Mouse (Mus musculus): ENCODE results near the gene Rpap3. TPM values are rescaled to one million over a fixed set of nuclear protein-coding genes. Genes with fewer than 3 reads are reported as not detected.
A peak's percentile ranks its signal among the peaks of the same experiment; 100 is the strongest.

Rpap3 gene
- polyA plus RNA-seq, 1 experiment from 2014 or later = 25.4 TPM

GRCm38 (mm10) chr15:97728394-97728793 is 22.8 kb upstream of the Rpap3 start:
- 88% methylated on average over 11 of the region's 11 CpGs for WGBS
- Histone ChIP-seq H3K9me3 (ENCODE audit: control insufficient read depth, low read length) (0 out of 2 replicates have a peak, but pooled peaks cover 3% of the 10 kb centered on the region), H3K9ac (ENCODE audit: low read depth, low read length) (no peak overlapping the region), H3K27ac (replicated peaks; ENCODE audit: low read depth, low read length) (no peak overlapping the region), H3K36me3 (ENCODE audit: control insufficient read depth, insufficient read depth, low read length) (no peaks in the 10 kb centered on the region), H3K4me3 (ENCODE audit: low read depth, low read length) (no peak overlapping the region), H3K4me2 (ENCODE audit: low read depth, low read length) (no peak overlapping the region), H3K4me1 (ENCODE audit: control insufficient read depth, insufficient read depth, low read length) (no peaks in the 10 kb centered on the region), H3K27me3 (replicated peaks; ENCODE audit: control insufficient read depth, insufficient read depth, low read length) (no peaks in the 10 kb centered on the region)
- DNase-seq (ENCODE audit: low spot score) = no peak
- no peak for ATAC-seq (ENCODE audit: low read depth)

DNA sequence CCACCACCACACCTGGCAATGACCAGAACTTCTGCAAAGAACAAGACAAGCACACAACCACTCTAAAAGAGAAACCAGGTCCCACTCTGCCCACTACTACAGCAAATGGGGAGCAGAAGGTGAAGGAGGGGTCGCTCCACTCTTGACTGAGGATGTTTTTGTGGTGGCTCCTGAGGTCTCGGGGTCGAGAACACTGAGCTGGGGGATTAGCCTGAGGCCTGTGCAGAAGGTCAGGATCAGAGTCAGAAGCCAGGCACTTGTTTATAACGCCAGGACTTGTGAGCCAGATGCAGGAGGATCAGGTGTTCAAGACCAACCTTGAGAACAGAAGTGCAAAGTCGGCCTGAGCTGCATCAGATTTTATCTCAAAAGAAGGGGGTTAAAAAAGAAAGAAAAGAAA is 21.9 kb upstream of the Rpap3 start:
- no peak overlapping the region for H3K27ac ChIP-seq (replicated peaks; ENCODE audit: low read depth, low read length)
- no peak overlapping the region for H3K9ac ChIP-seq (ENCODE audit: low read depth, low read length)
- no peak overlapping the region for H3K4me3 ChIP-seq (ENCODE audit: low read depth, low read length)
- ATAC-seq (ENCODE audit: low read depth) (no peak), DNase-seq (ENCODE audit: low spot score) (no peak)
- 0 out of 2 replicates have a peak, but pooled peaks cover 3% of the 10 kb centered on the region for H3K9me3 ChIP-seq (ENCODE audit: control insufficient read depth, low read length)
- no peaks in the 10 kb centered on the region for H3K36me3 ChIP-seq (ENCODE audit: control insufficient read depth, insufficient read depth, low read length)
- H3K27me3 ChIP-seq (replicated peaks; ENCODE audit: control insufficient read depth, insufficient read depth, low read length) = no peaks in the 10 kb centered on the region
- H3K4me2 ChIP-seq (ENCODE audit: low read depth, low read length) = no peak overlapping the region
- no peaks in the 10 kb centered on the region for H3K4me1 ChIP-seq (ENCODE audit: control insufficient read depth, insufficient read depth, low read length)
- 59% methylated on average over 5 of the region's 5 CpGs for WGBS

DNA sequence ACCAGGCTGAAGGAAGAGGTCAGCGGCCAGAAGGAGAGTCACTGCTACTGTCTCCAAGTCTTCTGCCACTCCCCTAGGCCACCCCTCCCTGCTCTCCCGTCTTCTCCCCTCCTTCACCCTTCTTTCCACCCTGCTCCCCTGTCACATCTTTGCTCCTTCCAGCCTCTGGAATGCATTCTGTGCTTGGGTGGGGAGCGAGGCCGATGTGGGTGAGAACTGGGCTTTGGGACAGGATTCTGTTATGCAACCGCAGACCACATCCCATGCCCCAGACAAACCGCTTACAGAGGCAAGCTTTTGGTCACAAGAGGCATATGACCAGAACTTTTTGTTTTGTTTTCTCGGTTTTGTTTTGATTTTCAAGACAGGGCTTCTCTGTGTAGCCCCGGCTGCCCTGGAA is 21.4 kb upstream of the Rpap3 start:
- Histone ChIP-seq H3K9me3 (ENCODE audit: control insufficient read depth, low read length) (no peaks in the 10 kb centered on the region), H3K4me1 (ENCODE audit: control insufficient read depth, insufficient read depth, low read length) (no peaks in the 10 kb centered on the region), H3K27ac (replicated peaks; ENCODE audit: low read depth, low read length) (no peak overlapping the region), H3K4me3 (ENCODE audit: low read depth, low read length) (no peak overlapping the region), H3K9ac (ENCODE audit: low read depth, low read length) (no peak overlapping the region), H3K36me3 (ENCODE audit: control insufficient read depth, insufficient read depth, low read length) (no peaks in the 10 kb centered on the region), H3K27me3 (replicated peaks; ENCODE audit: control insufficient read depth, insufficient read depth, low read length) (no peaks in the 10 kb centered on the region), H3K4me2 (ENCODE audit: low read depth, low read length) (no peak overlapping the region)
- WGBS = 59% methylated on average over 8 of the region's 8 CpGs
- ATAC-seq (ENCODE audit: low read depth) (no peak), DNase-seq (ENCODE audit: low spot score) (no peak)

DNA sequence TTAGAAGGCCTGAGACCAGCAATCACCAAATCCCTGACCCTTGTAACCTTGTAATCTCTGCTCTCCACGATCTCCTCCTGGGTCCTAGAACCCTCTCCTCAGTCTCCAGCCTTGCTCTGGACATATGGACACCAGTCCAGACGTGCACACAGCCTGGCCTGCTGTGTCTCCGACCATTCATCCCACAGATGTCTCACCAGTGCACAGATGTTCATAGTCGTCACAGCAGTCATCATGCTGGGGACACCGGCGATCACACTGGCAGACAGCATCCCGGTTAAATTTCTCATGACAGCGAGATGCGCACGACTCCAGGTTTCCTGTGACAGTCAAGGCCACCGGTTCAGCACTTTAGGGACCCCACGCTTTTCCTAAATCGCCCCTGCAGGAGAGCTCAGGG is 20.7 kb upstream of the Rpap3 start:
- DNase-seq (ENCODE audit: low spot score) (no peak), ATAC-seq (ENCODE audit: low read depth) (no peak)
- no peak overlapping the region for H3K4me3 ChIP-seq (ENCODE audit: low read depth, low read length)
- no peak overlapping the region for H3K9ac ChIP-seq (ENCODE audit: low read depth, low read length)
- no peak overlapping the region for H3K27ac ChIP-seq (replicated peaks; ENCODE audit: low read depth, low read length)
- H3K4me2 ChIP-seq (ENCODE audit: low read depth, low read length) = no peak overlapping the region
- no peaks in the 10 kb centered on the region for H3K4me1 ChIP-seq (ENCODE audit: control insufficient read depth, insufficient read depth, low read length)
- H3K36me3 ChIP-seq (ENCODE audit: control insufficient read depth, insufficient read depth, low read length) = no peaks in the 10 kb centered on the region
- WGBS = 65% methylated on average over 13 of the region's 13 CpGs
- H3K27me3 ChIP-seq (replicated peaks; ENCODE audit: control insufficient read depth, insufficient read depth, low read length) = no peaks in the 10 kb centered on the region
- H3K9me3 ChIP-seq (ENCODE audit: control insufficient read depth, low read length) = no peaks in the 10 kb centered on the region

DNA sequence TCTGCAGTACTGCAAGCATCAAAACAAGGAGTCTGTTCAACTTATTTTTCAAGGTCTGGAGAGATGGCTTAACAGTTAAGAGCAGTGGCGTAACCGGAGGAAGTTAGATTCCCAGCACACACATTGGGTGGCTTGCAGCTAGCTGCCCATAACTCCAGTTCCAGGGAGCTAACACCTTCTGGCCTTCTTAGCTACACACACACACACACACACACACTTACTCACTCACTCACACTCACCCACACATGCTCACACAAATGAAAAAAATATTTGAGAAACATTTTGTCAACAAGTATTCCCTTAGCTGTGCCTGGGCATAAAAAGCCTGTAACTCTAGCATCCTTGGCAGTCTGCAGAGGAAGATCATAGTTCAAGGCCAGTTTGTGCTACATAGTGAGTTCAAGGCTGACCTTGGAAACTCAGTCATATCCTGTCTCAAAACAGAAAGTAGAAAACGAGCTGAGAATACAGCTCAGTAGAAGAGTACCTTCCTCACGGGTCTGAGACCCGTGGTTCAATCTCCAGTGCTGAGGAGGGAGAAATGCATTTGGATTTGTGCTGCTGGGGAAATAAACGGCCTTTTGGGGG is 19.7 kb upstream of the Rpap3 start:
- H3K9ac ChIP-seq (ENCODE audit: low read depth, low read length) = no peak overlapping the region
- no peaks in the 10 kb centered on the region for H3K27me3 ChIP-seq (replicated peaks; ENCODE audit: control insufficient read depth, insufficient read depth, low read length)
- no peak overlapping the region for H3K4me2 ChIP-seq (ENCODE audit: low read depth, low read length)
- H3K9me3 ChIP-seq (ENCODE audit: control insufficient read depth, low read length) = no peaks in the 10 kb centered on the region
- no peak overlapping the region for H3K4me3 ChIP-seq (ENCODE audit: low read depth, low read length)
- DNase-seq (ENCODE audit: low spot score) = no peak
- no peak overlapping the region for H3K27ac ChIP-seq (replicated peaks; ENCODE audit: low read depth, low read length)
- ATAC-seq (ENCODE audit: low read depth) = no peak
- WGBS = 75% methylated on average over 6 of the region's 6 CpGs
- no peaks in the 10 kb centered on the region for H3K36me3 ChIP-seq (ENCODE audit: control insufficient read depth, insufficient read depth, low read length)
- peaks cover 3% of the 10 kb centered on the region; the same call in 1 of the 2 replicates for H3K4me1 ChIP-seq (ENCODE audit: control insufficient read depth, insufficient read depth, low read length)

DNA sequence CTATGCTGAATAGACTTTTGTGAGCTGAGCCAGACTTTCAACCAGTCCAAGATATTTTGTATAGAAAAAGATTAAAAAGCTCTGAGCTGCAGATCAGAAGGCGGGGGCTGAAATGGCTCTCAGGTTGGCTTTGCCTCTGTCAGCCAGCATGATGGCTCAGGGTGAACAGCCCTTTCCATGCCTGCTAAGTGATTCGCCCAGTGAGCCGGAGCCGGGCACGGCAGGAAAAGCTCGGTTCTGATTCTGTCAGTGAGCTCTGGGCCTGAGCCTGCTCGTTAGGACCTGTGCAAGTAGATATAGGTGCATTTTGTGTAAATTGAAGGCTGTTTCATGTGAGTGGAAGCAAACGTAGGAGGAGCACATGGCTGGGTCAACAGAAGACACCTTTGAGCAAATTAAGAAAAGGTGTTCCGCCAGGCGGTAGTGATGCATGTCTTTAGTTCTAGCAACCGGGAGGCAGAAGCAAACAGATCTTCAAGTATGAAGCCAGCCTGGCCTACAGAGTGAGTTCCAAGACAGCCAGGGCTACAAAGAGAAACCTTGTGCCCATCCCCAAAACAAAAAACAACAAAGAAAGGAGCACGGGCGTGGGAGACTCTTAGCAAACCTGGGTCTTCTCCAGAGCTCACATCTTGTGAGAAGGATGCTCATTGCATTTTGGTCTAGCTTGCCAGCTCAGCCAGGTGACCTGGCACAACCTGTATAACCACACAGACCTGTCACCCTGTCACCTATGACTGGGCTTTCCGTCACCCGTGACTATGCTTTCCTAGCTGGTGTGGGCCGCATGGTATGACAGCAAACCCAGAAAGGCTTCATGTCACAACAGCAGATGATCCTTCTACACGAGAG is 18.9 kb upstream of the Rpap3 start:
- H3K4me1 ChIP-seq (ENCODE audit: control insufficient read depth, insufficient read depth, low read length) = peaks cover 7% of the 10 kb centered on the region; the same call in 1 of the 2 replicates
- H3K4me3 ChIP-seq (ENCODE audit: low read depth, low read length) = no peak overlapping the region
- H3K4me2 ChIP-seq (ENCODE audit: low read depth, low read length) = no peak overlapping the region
- no peaks in the 10 kb centered on the region for H3K36me3 ChIP-seq (ENCODE audit: control insufficient read depth, insufficient read depth, low read length)
- H3K27me3 ChIP-seq (replicated peaks; ENCODE audit: control insufficient read depth, insufficient read depth, low read length) = no peaks in the 10 kb centered on the region
- H3K27ac ChIP-seq (replicated peaks; ENCODE audit: low read depth, low read length) = no peak overlapping the region
- H3K9ac ChIP-seq (ENCODE audit: low read depth, low read length) = no peak overlapping the region
- no peak for ATAC-seq (ENCODE audit: low read depth)
- DNase-seq (ENCODE audit: low spot score) = no peak
- 77% methylated on average over 17 of the region's 17 CpGs for WGBS
- no peaks in the 10 kb centered on the region for H3K9me3 ChIP-seq (ENCODE audit: control insufficient read depth, low read length)

DNA sequence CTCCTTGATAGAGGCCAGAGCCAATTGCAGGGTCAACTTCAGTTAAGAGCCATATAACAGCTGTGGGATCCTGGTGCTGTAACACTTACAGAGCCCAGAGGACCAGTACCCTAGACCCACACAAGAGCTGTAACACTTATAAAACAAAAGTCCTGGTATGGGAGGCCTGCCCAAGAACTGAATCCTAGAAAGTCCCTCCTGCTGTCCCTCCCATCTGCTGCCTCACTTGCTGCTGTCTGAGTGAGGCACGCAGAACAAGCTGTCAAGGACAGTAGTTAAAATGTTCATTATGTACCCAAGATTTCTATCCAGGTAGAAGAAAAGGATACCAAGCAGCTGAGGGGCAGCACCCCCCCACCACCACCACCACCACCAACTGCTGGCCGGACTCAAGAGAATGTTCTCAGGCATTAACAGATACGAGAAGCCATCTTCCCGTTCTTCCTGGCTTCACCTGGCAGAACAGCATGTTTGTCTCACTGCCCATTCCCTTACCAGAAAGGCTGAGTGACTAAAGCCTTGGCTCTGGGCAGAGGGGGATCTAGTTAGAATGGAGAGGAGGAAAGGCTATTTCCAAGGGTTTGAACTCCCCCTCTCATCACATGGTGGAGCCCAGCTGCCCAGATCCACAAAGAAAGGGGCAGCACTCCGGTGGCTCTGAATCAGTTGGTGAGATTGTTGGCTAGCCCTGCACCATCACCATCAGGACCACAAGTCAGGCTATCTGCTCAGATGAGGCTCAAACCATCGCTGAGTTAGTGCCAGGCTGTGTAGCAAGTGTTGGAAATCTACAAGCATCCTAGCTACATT is 18.1 kb upstream of the Rpap3 start:
- peaks cover 7% of the 10 kb centered on the region; the same call in 1 of the 2 replicates for H3K4me1 ChIP-seq (ENCODE audit: control insufficient read depth, insufficient read depth, low read length)
- no peaks in the 10 kb centered on the region for H3K36me3 ChIP-seq (ENCODE audit: control insufficient read depth, insufficient read depth, low read length)
- H3K4me2 ChIP-seq (ENCODE audit: low read depth, low read length) = no peak overlapping the region
- H3K4me3 ChIP-seq (ENCODE audit: low read depth, low read length) = no peak overlapping the region
- H3K27ac ChIP-seq (replicated peaks; ENCODE audit: low read depth, low read length) = no peak overlapping the region
- WGBS = 87% methylated on average over 6 of the region's 6 CpGs
- no peak overlapping the region for H3K9ac ChIP-seq (ENCODE audit: low read depth, low read length)
- ATAC-seq (ENCODE audit: low read depth) = no peak
- no peak for DNase-seq (ENCODE audit: low spot score)
- H3K27me3 ChIP-seq (replicated peaks; ENCODE audit: control insufficient read depth, insufficient read depth, low read length) = no peaks in the 10 kb centered on the region
- H3K9me3 ChIP-seq (ENCODE audit: control insufficient read depth, low read length) = no peaks in the 10 kb centered on the region

GRCm38 (mm10) chr15:97721008-97721701 is 15.5 kb upstream of the Rpap3 start:
- no peak overlapping the region for H3K4me3 ChIP-seq (ENCODE audit: low read depth, low read length)
- ATAC-seq (ENCODE audit: low read depth) (no peak), DNase-seq (ENCODE audit: low spot score) (no peak)
- H3K36me3 ChIP-seq (ENCODE audit: control insufficient read depth, insufficient read depth, low read length) = no peaks in the 10 kb centered on the region
- no peak overlapping the region for H3K4me2 ChIP-seq (ENCODE audit: low read depth, low read length)
- H3K9me3 ChIP-seq (ENCODE audit: control insufficient read depth, low read length) = no peaks in the 10 kb centered on the region
- H3K27ac ChIP-seq (replicated peaks; ENCODE audit: low read depth, low read length) = peak overlapping the region; percentile 0; the same call in 1 of the 2 replicates
- peaks cover 10% of the 10 kb centered on the region; the same call in 1 of the 2 replicates for H3K4me1 ChIP-seq (ENCODE audit: control insufficient read depth, insufficient read depth, low read length)
- no peaks in the 10 kb centered on the region for H3K27me3 ChIP-seq (replicated peaks; ENCODE audit: control insufficient read depth, insufficient read depth, low read length)
- no peak overlapping the region for H3K9ac ChIP-seq (ENCODE audit: low read depth, low read length)
- WGBS = 59% methylated on average over 15 of the region's 15 CpGs
